Mouse (Mus musculus): ENCODE measurements at regions not wholly inside any gene's neighbourhood (a gene's known extent, or its start where the extent isn't known, plus 50 kb on each side); places are given as distances from the start of the nearest gene placed in this dataset.
A peak's percentile ranks its signal among the peaks of the same experiment; 100 is the strongest.
"Not testable (repeated sequence)": the region's sequence is repeated elsewhere in the genome, so short reads cannot be mapped to it uniquely, and the experiment has no call there.

DNA sequence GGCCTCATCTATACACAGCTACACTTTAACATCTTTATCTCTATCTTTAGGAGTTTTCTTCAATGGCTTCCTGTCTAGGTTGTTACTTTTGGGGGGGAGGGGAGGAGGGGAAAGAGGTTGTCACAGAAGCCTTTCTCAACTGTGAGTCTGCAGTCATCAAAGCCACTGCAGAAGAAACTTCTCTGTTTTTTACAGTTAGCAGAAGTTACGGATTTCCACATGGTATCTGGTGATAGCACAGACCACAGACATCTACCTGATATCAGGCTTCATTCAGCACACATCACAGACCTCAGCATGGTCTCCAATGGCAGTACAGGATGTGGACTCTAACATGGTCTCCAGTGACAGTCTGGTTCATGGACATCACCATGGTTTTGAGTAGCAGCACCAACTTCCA, 234.8 kb upstream of the Adarb2 start:
- no peaks in the 10 kb centered on the region for H3K36me3 ChIP-seq (ENCODE audit: insufficient read depth)
- H3K27me3 ChIP-seq (ENCODE audit: insufficient read depth, low read length), result no peaks in the 10 kb centered on the region
- H3K27ac ChIP-seq (ENCODE audit: low read depth), result no peak overlapping the region
- H3K9me3 ChIP-seq (ENCODE audit: low read depth, low read length), result no peaks in the 10 kb centered on the region
- TF ChIP-seq CTCF (IDR thresholded peaks at IDR 0.05; ENCODE audit: low read depth), result no peak
- H3K4me1 ChIP-seq (ENCODE audit: insufficient read depth), result no peaks in the 10 kb centered on the region
- ATAC-seq (ENCODE audit: insufficient read depth) (no peak), DNase-seq (no peak)
- no peak overlapping the region for H3K4me3 ChIP-seq (ENCODE audit: low read depth, low read length)
- H3K4me2 ChIP-seq, result no peak overlapping the region
- WGBS, result 87% methylated on average over 1 of the region's 1 CpGs
- no peak overlapping the region for H3K9ac ChIP-seq

DNA sequence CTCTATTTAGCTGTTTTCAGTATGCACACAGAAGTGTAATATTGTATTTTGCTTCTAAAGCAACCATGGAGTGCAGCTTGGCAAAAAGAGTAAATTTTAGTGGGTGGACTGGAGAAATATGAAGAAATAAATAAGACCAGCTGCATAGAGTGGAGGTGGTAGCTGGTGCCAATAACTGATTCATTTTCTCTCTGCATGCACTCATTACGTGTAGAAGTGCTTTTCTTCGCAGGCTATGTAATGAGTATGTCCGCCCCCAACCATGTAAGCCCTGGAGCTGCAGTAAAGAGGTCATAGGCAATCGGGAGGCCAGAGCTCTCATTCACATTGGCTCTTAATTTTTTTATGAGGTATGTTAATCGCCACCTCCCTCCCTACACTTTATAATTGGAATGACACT, 208.5 kb upstream of the Adarb2 start:
- no peak for ATAC-seq (ENCODE audit: insufficient read depth)
- no peaks in the 10 kb centered on the region for H3K4me1 ChIP-seq (ENCODE audit: insufficient read depth)
- no peak overlapping the region for H3K27ac ChIP-seq (ENCODE audit: low read depth)
- DNase-seq, result no peak
- H3K9ac ChIP-seq, result no peak overlapping the region
- no peak for TF ChIP-seq CTCF (IDR thresholded peaks at IDR 0.05; ENCODE audit: low read depth)
- H3K4me3 ChIP-seq (ENCODE audit: low read depth, low read length), result no peak overlapping the region
- 84% methylated on average over 5 of the region's 5 CpGs for WGBS
- no peak overlapping the region for H3K4me2 ChIP-seq
- no peaks in the 10 kb centered on the region for H3K36me3 ChIP-seq (ENCODE audit: insufficient read depth)
- no peaks in the 10 kb centered on the region for H3K27me3 ChIP-seq (ENCODE audit: insufficient read depth, low read length)
- no peaks in the 10 kb centered on the region for H3K9me3 ChIP-seq (ENCODE audit: low read depth, low read length)

GRCm38 (mm10) chr13:8030096-8030495, 172.6 kb upstream of the Adarb2 start:
- H3K9ac ChIP-seq; ATAC-seq (ENCODE audit: insufficient read depth): not testable (repeated sequence)

DNA sequence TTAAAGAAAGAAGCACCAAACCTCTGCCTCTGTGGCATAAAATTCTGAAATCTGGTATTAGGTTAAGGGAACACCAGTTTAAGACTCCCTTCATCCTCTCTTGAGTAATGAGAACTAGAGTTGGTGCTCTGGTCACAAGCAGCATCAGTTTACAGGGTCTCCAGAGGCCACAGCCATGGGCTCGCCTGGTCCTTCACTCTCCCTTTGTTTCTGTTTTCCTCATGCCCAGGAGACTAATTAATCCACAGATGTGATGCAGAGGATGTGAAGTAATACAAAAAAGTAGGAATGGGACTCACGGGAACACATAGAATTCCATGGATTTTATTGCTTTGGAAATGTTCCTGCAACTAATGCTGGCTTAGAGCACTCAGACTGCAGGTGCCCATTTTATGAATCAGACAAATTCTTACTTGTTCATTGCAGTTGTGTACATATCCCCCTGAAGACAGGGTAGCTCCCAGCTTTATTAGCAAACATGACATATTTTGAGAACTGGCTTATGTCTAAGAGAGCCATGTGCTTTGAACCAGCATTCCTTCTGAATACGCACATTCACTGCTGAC, 151.7 kb upstream of the Adarb2 start:
- Histone ChIP-seq H3K4me2 (no peak overlapping the region), H3K9me3 (ENCODE audit: low read depth, low read length) (no peaks in the 10 kb centered on the region), H3K27ac (ENCODE audit: low read depth) (no peak overlapping the region), H3K4me3 (ENCODE audit: low read depth, low read length) (no peak overlapping the region), H3K9ac (no peak overlapping the region), H3K27me3 (ENCODE audit: insufficient read depth, low read length) (no peaks in the 10 kb centered on the region), H3K36me3 (ENCODE audit: insufficient read depth) (no peaks in the 10 kb centered on the region), H3K4me1 (ENCODE audit: insufficient read depth) (no peaks in the 10 kb centered on the region)
- no peak for TF ChIP-seq CTCF (IDR thresholded peaks at IDR 0.05; ENCODE audit: low read depth)
- WGBS, result 67% methylated on average over 3 of the region's 3 CpGs
- ATAC-seq (ENCODE audit: insufficient read depth) (no peak), DNase-seq (no peak)

More at GRCm38 (mm10) chr13:8030096-8030495, 172.6 kb upstream of the Adarb2 start:
- H3K4me1 ChIP-seq (ENCODE audit: insufficient read depth); H3K27me3 ChIP-seq (ENCODE audit: insufficient read depth, low read length); H3K9me3 ChIP-seq (ENCODE audit: low read depth, low read length); DNase-seq; H3K36me3 ChIP-seq (ENCODE audit: insufficient read depth); H3K4me2 ChIP-seq; H3K27ac ChIP-seq (ENCODE audit: low read depth); H3K4me3 ChIP-seq (ENCODE audit: low read depth, low read length): not testable (repeated sequence)
- WGBS, result 79% methylated on average over 4 of the region's 4 CpGs

DNA sequence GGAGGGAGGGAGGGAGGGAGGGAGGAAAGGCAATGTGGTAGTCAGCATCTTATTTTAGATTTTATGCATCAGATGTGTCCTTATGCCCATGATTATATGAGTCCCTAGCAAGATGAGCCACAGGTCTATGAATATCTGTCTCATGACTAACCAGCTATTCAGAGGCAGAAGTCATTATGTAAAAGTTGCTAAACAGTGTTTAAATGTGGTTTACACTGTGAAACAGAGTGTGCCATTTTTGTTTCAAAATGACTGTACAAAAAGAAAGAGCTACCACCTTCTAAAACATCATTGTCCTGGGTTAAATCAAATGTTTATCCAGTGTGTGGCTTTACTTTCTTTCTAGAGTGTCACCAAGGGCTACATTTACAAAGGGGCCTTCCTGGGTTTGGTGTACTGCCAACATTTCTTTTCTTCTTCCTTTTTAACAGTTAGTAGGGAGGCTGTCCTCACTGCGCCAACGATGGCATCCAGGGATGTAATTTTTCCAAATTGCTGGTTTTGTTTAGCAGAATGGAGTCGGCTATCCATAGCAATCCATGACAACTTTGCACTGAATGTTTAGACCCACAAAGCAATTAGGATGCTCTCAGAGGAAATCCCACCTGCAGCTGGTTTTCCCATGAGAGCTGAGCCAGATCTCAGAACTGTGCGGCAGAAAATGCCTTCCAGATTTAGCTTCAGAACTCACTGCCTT, 146.4 kb upstream of the Adarb2 start:
- Histone ChIP-seq H3K36me3 (ENCODE audit: insufficient read depth) (no peaks in the 10 kb centered on the region), H3K27me3 (ENCODE audit: insufficient read depth, low read length) (no peaks in the 10 kb centered on the region), H3K4me2 (no peak overlapping the region), H3K9ac (no peak overlapping the region), H3K4me3 (ENCODE audit: low read depth, low read length) (no peak overlapping the region), H3K9me3 (ENCODE audit: low read depth, low read length) (no peaks in the 10 kb centered on the region), H3K4me1 (ENCODE audit: insufficient read depth) (no peaks in the 10 kb centered on the region), H3K27ac (ENCODE audit: low read depth) (no peak overlapping the region)
- WGBS, result 78% methylated on average over 4 of the region's 4 CpGs
- no peak for ATAC-seq (ENCODE audit: insufficient read depth)
- TF ChIP-seq CTCF (IDR thresholded peaks at IDR 0.05; ENCODE audit: low read depth), result no peak
- no peak for DNase-seq

GRCm38 (mm10) chr13:8087154-8087553, 115.5 kb upstream of the Adarb2 start:
- no peak overlapping the region for H3K4me3 ChIP-seq (ENCODE audit: low read depth, low read length)
- no peaks in the 10 kb centered on the region for H3K9me3 ChIP-seq (ENCODE audit: low read depth, low read length)
- no peak overlapping the region for H3K9ac ChIP-seq
- no peak overlapping the region for H3K27ac ChIP-seq (ENCODE audit: low read depth)
- no peaks in the 10 kb centered on the region for H3K4me1 ChIP-seq (ENCODE audit: insufficient read depth)
- no peaks in the 10 kb centered on the region for H3K36me3 ChIP-seq (ENCODE audit: insufficient read depth)
- no peak for ATAC-seq (ENCODE audit: insufficient read depth)
- DNase-seq, result no peak
- no peaks in the 10 kb centered on the region for H3K27me3 ChIP-seq (ENCODE audit: insufficient read depth, low read length)
- TF ChIP-seq CTCF (IDR thresholded peaks at IDR 0.05; ENCODE audit: low read depth), result no peak
- no peak overlapping the region for H3K4me2 ChIP-seq
- WGBS, result 77% methylated on average over 2 of the region's 2 CpGs

GRCm38 (mm10) chr13:8089519-8089918, 113.1 kb upstream of the Adarb2 start:
- Histone ChIP-seq H3K27ac (ENCODE audit: low read depth) (no peak overlapping the region), H3K9me3 (ENCODE audit: low read depth, low read length) (no peaks in the 10 kb centered on the region), H3K27me3 (ENCODE audit: insufficient read depth, low read length) (no peaks in the 10 kb centered on the region), H3K9ac (no peak overlapping the region), H3K4me3 (ENCODE audit: low read depth, low read length) (no peak overlapping the region), H3K36me3 (ENCODE audit: insufficient read depth) (no peaks in the 10 kb centered on the region), H3K4me1 (ENCODE audit: insufficient read depth) (no peaks in the 10 kb centered on the region), H3K4me2 (no peak overlapping the region)
- peak; percentile 56; the same call in 1 of the 2 replicates for ATAC-seq (ENCODE audit: insufficient read depth)
- WGBS, result 33% methylated on average over 4 of the region's 4 CpGs
- peak; percentile 50 for DNase-seq
- TF ChIP-seq CTCF (IDR thresholded peaks at IDR 0.05; ENCODE audit: low read depth), result no peak

Data from lung, embryonic 14.5 days (tissue).